Mouse (Mus musculus): ENCODE measurements around the gene Olfr980. TPM values are rescaled to one million over a fixed set of nuclear protein-coding genes. Genes with fewer than 3 reads are reported as not detected.

Olfr980 gene
- total RNA-seq (2023) = not detected

DNA sequence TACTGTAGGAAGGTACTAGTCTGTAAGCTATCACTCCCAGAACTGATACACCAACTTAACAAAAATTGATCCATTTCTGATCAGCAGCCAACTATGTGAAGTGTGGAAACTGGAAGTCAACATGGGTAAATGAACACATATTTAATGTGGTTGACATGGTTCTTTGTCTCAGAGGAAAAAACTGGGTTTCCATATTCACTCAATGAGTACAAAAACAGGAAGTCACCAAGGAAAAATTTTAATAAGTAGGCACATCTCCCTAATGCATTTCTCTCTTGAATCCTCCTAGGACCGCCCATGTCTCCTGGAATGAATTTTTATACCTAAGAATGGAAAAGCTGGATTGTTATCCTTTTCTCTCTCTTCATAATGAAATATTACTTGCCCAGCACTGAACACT lies at the start of gene Olfr980:
Olfr980 (minus strand) TSS at position 101 of the 400 bp plus-strand sequence.

DNA sequence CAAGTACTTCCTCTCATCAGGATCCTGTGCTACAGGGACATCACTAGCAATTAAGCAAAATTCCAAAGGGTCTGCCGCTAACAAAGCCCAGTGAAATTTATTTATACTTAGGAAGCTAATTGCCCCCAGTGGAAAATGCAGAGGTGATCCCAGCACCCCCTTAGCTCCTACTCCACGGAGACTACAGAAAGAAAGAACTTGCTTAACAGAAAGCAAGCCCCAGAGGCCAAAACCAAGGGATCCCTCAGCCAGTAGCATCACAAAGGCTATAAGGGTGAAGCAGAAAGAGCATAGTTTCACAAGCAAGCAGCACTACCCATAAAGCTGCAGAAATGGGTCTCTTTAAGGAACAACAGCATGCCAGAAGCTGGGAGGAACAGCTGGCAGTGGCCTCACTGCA lies 11.8 kb upstream of the Olfr980 start, which contains the start of gene Olfr981:
Olfr981 (plus strand) TSS at position 301 of the 400 bp plus-strand sequence.

DNA sequence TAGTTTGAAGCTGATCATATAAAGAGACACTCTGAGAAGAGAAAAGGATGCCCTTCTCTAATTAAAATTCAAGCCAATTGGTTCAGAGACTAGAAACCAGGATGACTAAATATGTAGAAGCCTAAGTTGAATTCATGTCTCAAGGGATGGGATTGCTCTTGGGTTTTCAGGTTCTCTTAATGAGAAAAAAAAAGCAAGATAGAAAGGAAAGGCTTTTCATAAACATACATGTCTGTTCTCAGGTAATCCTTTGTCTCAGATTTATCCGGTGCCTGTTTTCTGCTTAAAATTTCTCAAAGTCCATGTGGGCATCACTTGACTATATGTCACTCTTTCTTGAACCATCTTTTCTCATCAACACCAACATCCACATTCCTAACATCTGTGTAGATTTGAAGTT lies 6.0 kb downstream of the Olfr980 start, which contains the start of gene Olfr979:
Olfr979 (minus strand) TSS at position 101 of the 400 bp plus-strand sequence.

GRCm38 (mm10) chr9:39991813-39992212 lies 17.6 kb downstream of the Olfr980 start, which contains the start of gene Olfr978:
Gene Olfr978, plus strand, starts transcription at chr9:39992113.

GRCm38 (mm10) chr9:39961033-39961432 lies 48.3 kb downstream of the Olfr980 start, which contains the start of gene Olfr976:
Gene Olfr976, minus strand, starts transcription at chr9:39961133.

Other genes with a start within 250 kb of the Olfr980 start
- gene Olfr968, start 226.3 kb downstream of the Olfr980 start, total RNA-seq (2023) = not detected
- gene Olfr969, start 218.6 kb downstream of the Olfr980 start, total RNA-seq (2023) = not detected
- gene Olfr970, start 200.7 kb downstream of the Olfr980 start, total RNA-seq (2023) = not detected
- not detected for gene Olfr971, start 172.7 kb downstream of the Olfr980 start, total RNA-seq (2023)
- gene Olfr972, start 143.2 kb downstream of the Olfr980 start, total RNA-seq (2023) = not detected
- not detected for gene Olfr229, start 102.2 kb downstream of the Olfr980 start, total RNA-seq (2023)
- not detected for gene Olfr974, start 72.1 kb downstream of the Olfr980 start, total RNA-seq (2023)
- not detected for gene Olfr975, start 57.5 kb downstream of the Olfr980 start, total RNA-seq (2023)
- not detected for gene Olfr976, start 48.4 kb downstream of the Olfr980 start, total RNA-seq (2023)
- not detected for gene Olfr978, start 17.5 kb downstream of the Olfr980 start, total RNA-seq (2023)
- gene Olfr979, start 6.1 kb downstream of the Olfr980 start, total RNA-seq (2023) = not detected
- gene Olfr981, start 11.9 kb upstream of the Olfr980 start, total RNA-seq (2023) = not detected
- gene Olfr982, start 64.2 kb upstream of the Olfr980 start, total RNA-seq (2023) = not detected
- not detected for gene Olfr983, start 84.0 kb upstream of the Olfr980 start, total RNA-seq (2023)
- under 1 TPM; 0.12 TPM for gene Olfr984, start 104.6 kb upstream of the Olfr980 start, total RNA-seq (2023)
- gene Olfr985, start 120.6 kb upstream of the Olfr980 start, total RNA-seq (2023) = not detected
- not detected for gene Tmem225, start 138.5 kb upstream of the Olfr980 start, total RNA-seq (2023)
- gene Olfr986, start 171.3 kb upstream of the Olfr980 start, total RNA-seq (2023) = not detected
- 1 to 10 TPM; 2.3 to 3.1 TPM for gene Zfp202, start 182.7 kb upstream of the Olfr980 start, total RNA-seq (2023)

All from T-cell, adult 66 days (primary cell).